Mouse (Mus musculus): ENCODE results near the gene Armc12. TPM values are rescaled to one million over a fixed set of nuclear protein-coding genes. Genes with fewer than 3 reads are reported as not detected.
A peak's percentile ranks its signal among the peaks of the same experiment; 100 is the strongest.

The Armc12 gene
- not detected for total RNA-seq (2022)

DNA sequence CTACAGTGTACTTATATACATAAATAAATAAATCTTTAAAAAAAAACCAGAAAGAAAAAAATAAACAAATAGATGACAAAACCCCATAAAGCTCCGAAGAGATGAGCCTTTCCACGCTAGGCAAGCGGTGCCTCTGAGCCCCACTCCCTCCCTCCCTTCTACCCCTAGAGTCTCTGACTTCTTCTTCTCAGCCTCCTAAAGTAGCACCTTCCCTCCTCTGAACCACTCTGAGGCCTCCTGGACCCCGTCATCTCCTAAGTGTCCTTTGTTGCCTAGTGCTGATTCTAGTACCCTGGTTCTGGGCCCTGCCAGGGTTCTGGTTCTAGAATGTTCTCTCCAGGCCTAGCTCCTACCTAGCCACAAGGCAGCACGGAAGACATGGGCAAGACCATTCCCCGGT lies at the start of gene Armc12:
TSS of gene Armc12 (plus strand) at position 301 of the 400 bp plus-strand sequence.
- DNase-seq (ENCODE audit: low spot score in 2 of 2): no peak

DNA sequence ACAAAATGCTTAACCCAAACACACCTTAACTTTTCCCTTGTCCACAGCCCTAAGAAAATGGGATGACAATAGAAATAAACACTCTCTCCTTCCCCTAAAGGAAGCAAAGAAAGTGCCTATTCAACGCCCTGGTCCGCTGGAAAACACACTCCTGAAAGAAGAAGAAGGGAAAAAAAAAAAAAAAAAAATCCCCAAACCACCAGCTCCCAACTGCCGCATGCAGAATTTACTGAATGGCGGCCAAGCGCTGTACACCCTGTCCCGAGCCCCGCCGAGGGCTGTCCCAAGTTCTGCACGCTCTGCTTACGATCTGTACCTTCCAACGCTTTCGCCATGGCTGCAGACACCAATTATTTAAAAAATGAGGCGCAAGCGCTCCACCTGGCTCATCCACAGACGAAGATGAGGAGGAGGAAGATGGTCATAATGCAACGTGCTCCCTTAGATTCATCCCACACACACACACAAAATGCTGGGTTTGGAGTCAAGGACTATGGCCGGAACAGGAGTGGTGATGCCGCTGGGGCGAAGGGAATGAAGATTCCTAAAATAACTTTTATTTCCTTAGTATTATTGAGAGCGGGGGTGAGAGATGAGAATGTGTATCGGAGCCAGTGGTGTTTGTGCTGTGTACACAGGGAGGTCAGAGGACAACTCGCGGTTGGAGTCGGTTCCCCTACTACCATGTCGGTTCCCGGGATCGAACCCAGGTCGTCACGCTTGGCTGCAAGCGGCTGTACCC lies 45.7 kb upstream of the Armc12 start:
- peak; percentile 20 to 24 for DNase-seq (ENCODE audit: low spot score in 2 of 2)

- DNase-seq (ENCODE audit: low spot score in 2 of 2): peak in 1 of 2 experiments; percentile 28
Observed at GRCm38 (mm10) chr17:28485446-28485948, 45.1 kb upstream of the Armc12 start.

GRCm38 (mm10) chr17:28485977-28486400 lies 44.6 kb upstream of the Armc12 start:
- peak; percentile 96 for DNase-seq (ENCODE audit: low spot score in 2 of 2)

- no peak for DNase-seq (ENCODE audit: low spot score in 2 of 2)
Observed at GRCm38 (mm10) chr17:28486720-28487119, 43.9 kb upstream of the Armc12 start.

DNA sequence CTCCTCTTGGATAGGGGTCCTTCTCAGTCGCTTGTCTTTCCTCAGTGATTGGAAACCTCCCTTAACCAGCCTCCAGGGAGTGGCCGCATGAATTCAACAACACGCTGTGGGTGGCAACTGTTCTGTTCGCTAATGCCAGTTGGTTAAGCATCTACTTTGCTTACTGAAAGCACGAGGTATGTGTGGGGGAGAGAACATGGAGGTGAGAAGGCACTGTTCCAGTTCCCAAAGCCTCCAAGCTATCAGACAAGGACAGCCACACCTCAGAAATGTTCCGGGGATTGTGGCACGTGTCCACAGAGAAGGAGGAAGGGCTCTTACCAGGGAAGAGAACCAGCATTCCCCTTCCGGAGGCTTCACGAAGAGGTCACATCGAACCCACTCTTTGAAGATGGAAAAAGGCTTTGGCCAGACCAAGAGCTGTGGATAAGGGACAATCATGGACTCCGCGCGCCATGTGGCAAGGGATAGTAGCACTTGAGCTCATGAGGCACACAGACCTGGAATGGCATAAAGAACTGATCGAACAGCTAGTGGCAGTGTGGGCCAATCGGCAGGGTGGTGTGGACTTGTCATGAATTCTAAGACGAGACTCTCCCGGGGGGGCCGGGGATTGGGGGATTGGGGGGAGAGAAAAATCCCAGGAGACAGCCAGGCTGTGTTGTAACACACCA lies 42.9 kb upstream of the Armc12 start:
- no peak for DNase-seq (ENCODE audit: low spot score in 2 of 2)

- no peak for DNase-seq (ENCODE audit: low spot score in 2 of 2)
Observed at GRCm38 (mm10) chr17:28488258-28489013, 42.2 kb upstream of the Armc12 start.

GRCm38 (mm10) chr17:28491035-28491770 lies 39.4 kb upstream of the Armc12 start:
- DNase-seq (ENCODE audit: low spot score in 2 of 2): no peak

DNA sequence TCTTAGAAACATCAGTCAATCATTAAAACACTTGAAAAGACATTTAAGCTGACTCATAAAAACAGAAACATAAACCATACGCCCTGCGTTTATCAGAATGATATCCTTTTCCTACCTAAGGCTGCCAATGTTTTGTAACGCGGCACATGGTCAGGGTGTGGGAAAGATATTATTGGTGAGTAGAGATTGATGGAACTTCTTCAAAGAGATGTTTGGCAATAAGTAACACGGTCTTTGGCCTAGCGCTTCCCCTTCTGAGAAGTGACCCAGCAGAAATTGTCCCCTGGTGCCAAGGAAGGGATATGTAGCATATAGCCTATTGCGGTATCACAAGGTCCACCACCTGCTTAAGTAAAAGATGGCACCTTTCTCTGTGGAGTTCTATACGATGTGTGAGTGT lies 34.8 kb upstream of the Armc12 start:
- DNase-seq (ENCODE audit: low spot score in 2 of 2): no peak

GRCm38 (mm10) chr17:28499190-28499589 lies 31.4 kb upstream of the Armc12 start:
- DNase-seq (ENCODE audit: low spot score in 2 of 2): no peak

GRCm38 (mm10) chr17:28500465-28500864 lies 30.1 kb upstream of the Armc12 start:
- DNase-seq (ENCODE audit: low spot score in 2 of 2): no peak

DNA sequence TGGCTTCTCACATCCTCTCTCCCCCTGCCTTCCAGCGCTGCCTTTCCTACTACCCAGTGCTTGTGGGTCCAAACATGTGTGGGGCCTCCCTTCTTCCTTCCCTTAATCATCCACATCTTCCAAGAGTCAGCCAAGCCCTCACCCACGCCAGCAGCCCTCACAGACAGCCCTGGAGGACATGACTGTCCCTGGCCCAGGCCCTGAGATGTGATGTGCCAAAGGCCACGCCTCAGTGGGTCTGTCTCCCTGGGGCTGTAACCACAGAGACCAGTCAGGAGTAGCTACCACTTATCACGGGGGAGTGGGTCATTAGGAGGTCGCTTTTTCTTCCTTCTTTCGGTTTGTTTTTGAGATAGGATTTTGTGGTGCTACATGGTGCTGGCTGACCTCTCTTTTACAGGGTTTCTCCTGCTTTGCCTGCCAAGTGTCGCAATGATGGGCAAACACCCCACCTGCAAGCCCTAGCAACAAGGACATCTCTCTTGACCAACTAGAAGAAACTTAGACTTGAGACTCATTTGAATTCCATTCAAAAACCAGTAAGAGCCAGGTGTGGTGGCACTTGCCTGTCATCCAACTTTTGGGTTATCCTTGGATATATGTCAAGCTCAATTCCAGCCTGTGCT lies 28.3 kb upstream of the Armc12 start:
- DNase-seq (ENCODE audit: low spot score in 2 of 2): peak; percentile 57 to 65

GRCm38 (mm10) chr17:28504182-28504581 lies 26.4 kb upstream of the Armc12 start:
- no peak for DNase-seq (ENCODE audit: low spot score in 2 of 2)

GRCm38 (mm10) chr17:28505591-28505990 lies 25.0 kb upstream of the Armc12 start:
- no peak for DNase-seq (ENCODE audit: low spot score in 2 of 2)

GRCm38 (mm10) chr17:28506895-28507294 lies 23.7 kb upstream of the Armc12 start:
- no peak for DNase-seq (ENCODE audit: low spot score in 2 of 2)

- no peak for DNase-seq (ENCODE audit: low spot score in 2 of 2)
Observed at GRCm38 (mm10) chr17:28507496-28507895, 23.1 kb upstream of the Armc12 start.

GRCm38 (mm10) chr17:28510445-28511342 lies 19.9 kb upstream of the Armc12 start:
- no peak for DNase-seq (ENCODE audit: low spot score in 2 of 2)

GRCm38 (mm10) chr17:28511616-28512541 lies 18.7 kb upstream of the Armc12 start:
- no peak for DNase-seq (ENCODE audit: low spot score in 2 of 2)

DNA sequence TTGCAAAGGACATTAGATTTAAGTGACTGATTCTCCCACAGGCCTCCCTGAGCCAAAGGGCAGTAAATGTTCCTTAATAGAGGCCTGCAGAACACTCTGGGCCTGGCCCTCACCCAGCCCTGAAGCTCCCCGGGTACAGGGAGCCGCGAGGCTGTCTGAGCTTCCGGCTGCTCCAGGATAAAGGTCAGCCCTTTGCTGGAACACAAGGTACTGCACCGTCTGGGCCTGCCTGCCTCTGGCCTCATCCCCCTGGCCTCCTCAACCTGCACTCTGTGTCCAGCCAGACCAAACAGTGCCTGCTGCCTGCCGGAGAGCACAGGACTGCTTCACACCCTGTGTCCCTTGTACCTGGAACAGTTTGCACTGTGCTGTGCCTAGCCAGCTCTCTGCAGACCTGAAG lies 17.9 kb upstream of the Armc12 start:
- DNase-seq (ENCODE audit: low spot score in 2 of 2): peak; percentile 80 to 88
